Mouse (Mus musculus) MN1 (cell line): ENCODE data around the gene Rhot1.
"Not testable (repeated sequence)": the region's sequence is repeated elsewhere in the genome, so short reads cannot be mapped to it uniquely, and the experiment has no call there.

Experiments used
- DNase-seq: peaks from one replicate; pipeline ENCODE4 v3.0.0-alpha.2; 2016; ENCODE audit warnings: low spot score

Rhot1 gene

GRCm38 (mm10) chr11:80208860-80209800 lies at the start of gene Rhot1:
Gene Rhot1, plus strand, starts transcription at chr11:80209019.
- DNase-seq: peak; percentile 96

GRCm38 (mm10) chr11:80161041-80161440 lies 47.8 kb upstream of the Rhot1 start:
- DNase-seq: no peak

GRCm38 (mm10) chr11:80163362-80164116 lies 45.3 kb upstream of the Rhot1 start:
- no peak for DNase-seq

- no peak for DNase-seq
Observed at GRCm38 (mm10) chr11:80164224-80164623, 44.6 kb upstream of the Rhot1 start.

DNA sequence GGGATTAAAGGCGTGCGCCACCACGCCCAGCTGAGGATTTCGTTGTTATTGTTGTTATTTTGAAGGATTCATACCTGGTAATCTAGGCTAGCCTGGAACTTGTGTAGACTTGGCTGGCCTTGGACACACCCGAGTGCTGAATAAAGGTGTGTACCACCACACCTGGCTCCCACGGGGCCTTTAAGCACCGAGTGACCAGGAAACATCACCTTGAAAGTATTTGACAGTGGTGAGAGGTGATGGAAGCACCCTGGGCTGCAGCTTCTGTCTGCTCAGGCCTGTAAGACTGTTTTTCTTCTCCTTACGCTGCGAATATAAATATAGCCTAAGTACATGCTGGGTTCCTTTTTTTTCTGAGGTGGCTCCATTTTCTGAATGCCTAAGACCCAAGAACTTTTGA lies 40.7 kb upstream of the Rhot1 start:
- no peak for DNase-seq

- no peak for DNase-seq
Observed at GRCm38 (mm10) chr11:80168611-80169249, 40.1 kb upstream of the Rhot1 start.

DNA sequence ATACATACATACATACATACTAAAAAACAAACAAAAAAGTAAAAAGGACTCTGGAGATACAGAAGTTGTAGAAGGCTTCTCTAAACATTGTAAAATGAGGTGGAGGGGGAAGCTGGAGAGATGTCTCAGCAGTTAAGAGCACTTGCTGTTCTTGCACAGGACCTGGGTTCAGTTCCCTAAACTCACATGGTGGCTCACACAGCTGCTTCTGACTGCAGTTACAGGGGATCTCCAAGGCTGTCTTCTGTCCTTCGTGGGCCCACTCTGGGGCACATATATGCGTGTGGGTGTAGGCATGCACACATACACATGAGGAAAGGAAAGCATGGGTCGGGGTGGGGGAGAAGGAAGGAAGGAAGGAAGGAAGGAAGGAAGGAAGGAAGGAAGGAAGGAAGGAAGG lies 39.2 kb upstream of the Rhot1 start:
- DNase-seq: no peak

DNA sequence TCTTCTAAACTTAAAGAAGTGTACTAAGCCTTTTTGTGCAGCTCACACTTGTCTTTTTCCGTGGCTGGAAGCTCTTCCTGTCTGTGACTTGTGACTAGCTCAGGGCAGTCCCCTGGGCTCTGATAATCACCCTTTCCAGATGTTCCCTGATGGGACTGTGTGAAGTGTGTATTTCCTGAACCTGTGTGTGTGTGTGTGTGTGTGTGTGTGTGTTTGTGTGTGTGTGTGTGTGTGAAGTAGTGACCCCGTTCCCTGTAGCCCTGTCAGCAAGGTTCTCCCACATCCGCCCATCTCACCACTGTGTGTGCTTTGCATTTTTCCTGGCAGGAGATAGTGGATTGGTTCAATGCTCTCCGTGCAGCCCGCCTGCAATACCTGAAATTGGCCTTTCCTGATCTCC lies 38.5 kb upstream of the Rhot1 start:
- DNase-seq: no peak

- DNase-seq: no peak
Observed at GRCm38 (mm10) chr11:80171884-80172283, 36.9 kb upstream of the Rhot1 start.

DNA sequence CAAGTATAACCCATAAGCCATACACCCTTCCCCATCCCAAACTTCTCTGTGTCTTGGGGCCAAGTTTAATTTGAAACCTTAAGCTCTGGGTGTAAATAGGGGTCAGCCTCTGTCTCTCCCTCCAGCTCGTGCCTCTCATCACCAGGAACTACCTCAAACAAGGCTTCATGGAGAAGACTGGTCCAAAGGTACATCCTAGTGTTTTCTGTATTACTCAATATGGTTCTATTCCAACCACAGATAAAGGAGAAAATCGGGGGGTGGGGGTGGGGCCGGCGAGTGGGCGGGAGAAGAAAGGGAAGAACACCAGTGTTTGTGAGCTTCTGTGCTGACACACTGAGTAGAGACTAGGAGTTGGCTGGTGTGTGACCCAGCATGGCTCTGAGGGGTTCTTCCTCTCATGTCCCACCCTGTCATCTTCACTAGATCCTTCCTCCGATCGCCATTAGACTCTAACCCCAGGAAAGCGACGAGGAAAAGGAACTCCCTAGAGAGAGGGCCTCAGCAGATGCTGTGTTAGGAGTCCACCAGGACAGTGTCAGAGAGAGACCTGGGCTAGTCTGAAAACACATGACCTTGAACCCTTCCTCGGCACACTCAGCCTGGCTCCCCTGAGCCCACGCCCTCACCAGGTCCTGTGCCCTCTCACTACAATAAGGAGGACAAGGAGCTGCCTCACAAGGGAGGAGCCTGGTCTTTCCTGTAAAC lies 34.7 kb upstream of the Rhot1 start:
- DNase-seq: no peak

DNA sequence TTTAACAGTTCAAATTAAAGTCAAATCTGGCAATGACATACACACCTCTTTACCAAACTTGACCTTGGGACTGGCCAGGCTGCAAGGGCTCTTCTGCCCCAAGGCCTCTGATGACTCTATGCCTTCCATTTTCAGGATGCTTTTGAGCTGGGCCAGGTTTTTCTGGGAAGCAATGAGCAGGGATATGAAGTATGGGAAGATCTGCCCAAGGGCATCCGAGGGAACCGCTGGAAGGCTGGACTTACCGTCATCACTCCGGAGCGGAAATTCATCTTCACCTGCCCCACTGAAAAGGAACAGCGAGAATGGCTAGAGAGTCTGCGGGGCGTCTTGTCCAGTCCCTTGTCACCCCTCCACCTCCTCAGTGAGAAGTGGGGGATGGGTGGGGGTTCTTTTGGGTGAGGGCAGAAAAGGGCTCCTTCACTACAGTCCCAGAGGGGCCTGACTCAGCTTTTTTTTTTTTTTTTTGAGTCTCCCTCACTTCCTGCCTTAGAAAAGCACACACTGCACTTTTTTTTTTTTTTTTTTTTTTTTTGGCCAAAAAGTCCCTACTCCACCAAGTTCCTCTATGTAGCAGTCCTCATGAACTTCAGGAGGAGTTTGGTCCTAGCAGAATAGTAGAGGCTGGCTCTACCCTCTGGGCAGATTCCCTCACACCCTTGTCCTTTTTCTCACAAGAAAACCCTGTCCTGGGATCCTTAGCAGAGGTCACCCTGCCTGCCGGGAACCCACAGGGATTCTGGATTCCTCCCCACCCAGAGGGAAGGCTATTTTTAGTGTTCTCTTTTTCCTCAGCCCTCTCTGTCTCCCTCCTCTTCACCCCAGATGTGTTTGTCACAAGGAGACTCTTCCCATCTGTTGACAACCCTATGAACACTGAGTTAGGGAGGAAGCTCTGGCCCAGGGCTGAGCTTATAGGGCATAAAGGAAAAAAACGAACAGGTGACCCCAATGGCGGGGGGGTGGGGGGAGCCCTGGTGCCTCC lies 31.6 kb upstream of the Rhot1 start:
- DNase-seq: no peak

DNA sequence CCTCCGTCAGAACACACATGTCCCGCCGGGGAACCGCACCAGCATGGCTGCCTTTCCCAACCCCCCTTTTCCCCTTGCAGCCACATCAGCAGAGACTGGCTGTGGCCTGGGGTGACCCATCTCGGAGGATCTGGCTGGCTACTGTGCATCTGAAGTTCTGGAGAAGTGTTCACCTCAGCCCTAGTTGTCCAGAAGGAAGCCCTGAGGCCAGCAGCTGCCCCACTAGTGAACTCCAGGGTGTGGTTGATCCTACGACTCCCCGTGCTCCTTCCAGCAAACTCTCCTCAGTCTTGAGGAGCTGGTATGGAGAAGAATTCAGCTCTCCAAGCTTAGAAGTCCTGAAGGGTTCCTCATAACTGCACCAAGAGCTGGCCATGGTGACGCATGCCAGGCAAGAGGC lies 30.5 kb upstream of the Rhot1 start:
- no peak for DNase-seq

- no peak for DNase-seq
Observed at GRCm38 (mm10) chr11:80181021-80181749, 27.6 kb upstream of the Rhot1 start.

DNA sequence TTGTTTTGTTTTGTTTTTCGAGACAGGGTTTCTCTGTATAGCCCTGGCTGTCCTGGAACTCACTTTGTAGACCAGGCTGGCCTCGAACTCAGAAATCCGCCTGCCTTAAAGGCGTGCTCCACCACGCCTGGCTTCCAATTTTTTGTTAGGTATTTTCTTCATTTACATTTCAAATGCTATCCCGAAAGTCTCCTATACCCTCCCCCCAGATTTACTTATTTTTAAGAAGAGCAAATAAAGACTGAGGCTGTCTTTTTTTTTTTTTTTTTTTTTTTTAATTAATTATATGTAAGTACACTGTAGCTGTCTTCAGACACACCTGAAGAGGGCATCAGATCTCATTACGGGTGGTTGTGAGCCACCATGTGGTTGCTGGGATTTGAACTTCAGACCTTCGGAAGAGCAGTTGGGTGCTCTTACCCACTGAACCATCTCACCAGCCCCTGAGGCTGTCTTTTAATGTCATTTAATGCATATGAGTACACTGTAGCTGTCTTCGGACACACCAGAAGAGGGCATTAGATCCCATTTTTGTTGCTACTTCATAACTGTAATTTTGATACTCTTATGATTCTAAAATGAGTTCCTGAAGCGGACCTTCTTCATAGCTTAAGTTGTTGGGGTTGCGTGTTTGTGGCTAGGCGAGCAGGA lies 25.6 kb upstream of the Rhot1 start:
- DNase-seq: not testable (repeated sequence)

DNA sequence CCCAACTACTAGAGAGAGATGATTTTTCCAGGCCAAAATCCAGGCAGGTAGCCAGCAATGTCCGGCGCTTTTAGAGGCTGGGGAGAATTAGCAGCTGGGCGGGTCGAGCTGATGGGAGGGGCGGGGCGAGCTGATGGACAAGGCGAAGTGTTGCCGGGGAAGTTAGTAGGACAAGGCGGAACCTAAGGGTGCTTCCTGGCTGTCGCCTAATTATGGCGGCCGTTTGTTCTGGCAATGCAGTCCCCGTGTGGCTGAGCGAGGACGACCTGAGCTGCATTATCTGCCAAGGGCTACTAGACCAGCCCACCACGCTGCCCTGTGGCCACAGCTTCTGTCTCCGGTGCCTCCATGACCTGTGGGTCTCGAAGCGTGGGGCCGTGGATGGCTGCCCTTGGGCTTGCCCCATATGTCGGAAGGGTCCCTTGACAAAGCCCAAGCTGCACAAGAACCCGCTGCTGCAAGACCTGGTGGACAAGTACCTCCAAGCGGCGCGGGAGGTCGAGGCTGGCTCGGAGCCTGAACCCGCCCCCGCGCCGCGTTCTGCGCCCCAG lies 25.0 kb upstream of the Rhot1 start, which contains the start of gene Rnf135:
Gene Rnf135, plus strand, starts transcription at position 147 of the 551 bp plus-strand sequence.
- DNase-seq: no peak

DNA sequence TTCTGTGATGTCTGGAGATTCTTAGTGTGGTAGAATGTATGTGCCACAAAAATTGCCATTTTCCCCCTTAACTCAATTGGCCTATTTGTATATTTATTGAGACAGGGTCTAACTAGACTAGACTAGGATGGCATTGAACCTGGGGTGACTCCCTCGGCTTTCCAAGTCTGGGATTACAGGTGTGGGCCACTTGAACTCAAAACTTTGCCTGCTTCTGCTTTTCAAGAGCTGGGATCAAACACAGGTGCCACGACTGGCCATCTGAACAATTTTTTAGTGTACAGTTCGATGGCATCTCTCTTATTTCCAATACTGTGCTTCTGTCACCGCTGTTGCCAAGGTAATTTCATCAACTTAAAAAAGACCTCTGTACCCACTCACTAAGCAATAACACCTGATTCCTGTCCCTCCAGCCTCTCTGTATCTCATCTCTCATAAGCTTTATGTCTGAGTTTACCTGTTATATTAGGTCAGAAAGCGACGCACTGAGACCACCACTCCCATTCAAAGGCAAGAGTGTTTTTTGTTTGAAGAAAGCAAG lies 24.2 kb upstream of the Rhot1 start:
- no peak for DNase-seq

DNA sequence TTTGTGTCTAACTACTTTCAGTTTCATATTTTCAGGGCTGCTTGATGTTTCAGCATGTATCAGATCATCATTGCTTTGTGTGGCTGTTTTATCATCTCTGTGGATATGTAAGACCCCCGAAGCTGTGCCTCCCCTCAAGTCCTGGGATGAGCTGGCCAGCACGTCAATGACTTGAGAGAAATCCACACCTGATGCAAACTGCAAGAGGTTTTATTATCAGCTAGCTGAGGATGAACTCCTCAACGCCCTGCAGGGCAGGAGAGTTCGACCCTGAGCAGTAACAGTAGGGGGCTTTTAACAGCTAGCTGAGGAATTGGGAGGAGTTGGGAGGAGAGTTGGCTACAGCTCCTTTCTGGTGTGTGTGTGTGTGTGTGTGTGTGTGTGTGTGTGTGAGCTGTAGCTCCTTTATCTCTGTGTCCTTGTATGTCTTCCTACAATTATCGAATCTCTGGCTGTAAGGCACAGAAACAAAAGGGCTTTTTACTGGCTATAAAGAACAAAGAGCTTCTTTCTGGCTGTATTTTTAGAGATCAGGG lies 23.3 kb upstream of the Rhot1 start:
- not testable (repeated sequence) for DNase-seq

- no peak for DNase-seq
Observed at GRCm38 (mm10) chr11:80190280-80190679, 18.5 kb upstream of the Rhot1 start.

DNA sequence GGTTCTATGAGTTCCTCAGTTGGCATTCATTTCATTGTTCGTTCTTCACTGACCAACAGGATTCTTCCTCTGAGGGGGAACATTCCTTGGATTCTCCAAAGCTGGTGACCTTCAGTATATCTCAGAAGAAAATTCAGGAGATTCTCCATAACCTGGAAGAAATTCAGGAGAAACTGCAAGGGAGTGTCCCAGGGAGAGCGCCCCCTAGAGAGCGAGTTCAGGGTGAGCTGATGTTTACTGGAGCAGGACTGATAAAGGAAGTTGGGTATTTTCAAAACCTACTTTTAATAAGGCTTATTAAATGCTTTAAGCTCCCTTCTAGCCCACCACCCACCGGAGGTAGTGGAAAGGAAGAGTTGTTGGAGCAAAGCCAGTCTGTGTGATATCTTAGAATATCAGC lies 15.0 kb upstream of the Rhot1 start:
- no peak for DNase-seq
